Mouse (Mus musculus) R1 (cell line): ENCODE data around the gene Noc4l.

Source experiments
- DNase-seq: peaks from one replicate; pipeline ENCODE4 v3.0.0-alpha.2; 2018; ENCODE audit warnings: low read depth, low spot score

Noc4l gene

DNA sequence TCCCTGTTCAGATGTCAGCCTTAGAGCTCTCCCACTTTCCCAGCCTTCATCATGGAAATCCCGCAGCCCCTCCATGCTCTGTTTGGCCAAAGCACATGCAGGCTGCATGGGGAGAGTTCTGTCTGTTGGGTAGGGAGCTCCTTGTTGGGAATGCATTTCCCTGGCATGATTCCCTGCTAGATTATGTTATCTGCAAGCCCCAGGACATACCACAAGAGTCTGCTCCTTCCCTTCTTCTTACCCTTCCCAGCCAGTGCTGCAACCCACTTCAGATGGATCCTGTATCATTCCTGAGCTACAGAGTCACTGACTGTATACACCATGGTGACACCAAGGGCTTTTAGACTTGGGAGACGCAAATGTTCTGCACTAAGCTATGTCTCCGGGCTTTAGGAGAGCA lies 43.8 kb downstream of the Noc4l start:
- DNase-seq: no peak

DNA sequence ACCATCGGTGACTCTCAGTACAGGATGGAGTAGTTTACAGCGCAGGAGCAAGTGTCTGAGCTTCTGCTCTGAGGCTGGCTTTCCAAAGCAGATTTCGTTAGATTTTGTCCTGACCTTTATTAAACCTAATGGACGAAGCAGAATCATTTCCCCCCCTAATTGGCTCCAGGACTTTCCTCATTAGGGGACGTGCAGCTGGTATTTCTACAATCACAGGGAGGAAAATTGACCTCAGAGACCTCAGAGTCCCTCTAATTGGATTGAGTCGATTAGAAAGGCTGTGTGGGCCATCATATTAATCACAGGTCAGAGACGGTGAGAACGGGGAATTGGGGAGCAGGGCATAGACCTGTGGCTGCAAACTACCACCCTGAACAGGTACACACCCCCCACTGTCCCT lies 44.3 kb downstream of the Noc4l start:
- no peak for DNase-seq

DNA sequence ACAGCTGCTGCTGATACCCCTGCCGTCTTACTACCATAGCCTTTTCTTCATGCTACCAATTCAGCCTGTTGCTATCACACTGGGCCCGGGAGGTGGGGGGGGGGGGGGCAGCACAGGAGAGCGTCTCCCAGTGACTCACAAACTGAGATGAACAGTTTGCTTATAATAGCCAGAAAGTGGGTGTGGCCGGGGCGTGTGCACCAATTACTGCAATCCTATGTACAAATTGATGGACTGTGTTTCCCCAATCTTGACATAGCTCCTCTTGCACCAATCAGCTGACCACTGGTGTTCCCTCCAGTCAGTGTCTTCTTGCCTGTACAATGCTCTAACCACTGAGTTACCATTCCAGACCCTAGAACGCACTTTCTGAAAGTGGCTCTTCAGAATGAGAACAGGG lies 44.9 kb downstream of the Noc4l start:
- DNase-seq: no peak

DNA sequence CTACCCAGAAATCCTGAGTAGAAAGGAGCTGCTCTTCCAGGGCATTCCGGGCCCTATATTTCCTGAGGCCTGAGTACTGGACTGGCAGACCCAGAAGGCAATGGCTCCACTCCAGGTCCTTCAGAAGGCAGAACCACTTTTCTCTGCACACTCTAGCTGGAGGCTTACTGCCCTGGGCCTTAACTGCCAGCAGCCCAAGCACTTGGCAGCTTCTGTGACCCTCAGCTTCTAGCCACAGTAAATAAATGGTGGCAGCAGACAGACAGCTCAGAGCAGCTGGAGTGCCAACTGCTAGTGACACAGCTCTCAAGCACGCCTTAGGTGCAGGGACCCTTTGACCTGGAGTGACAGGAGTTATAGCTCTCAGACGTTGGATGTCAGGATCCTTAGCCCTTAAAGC lies 45.5 kb downstream of the Noc4l start:
- DNase-seq: no peak

DNA sequence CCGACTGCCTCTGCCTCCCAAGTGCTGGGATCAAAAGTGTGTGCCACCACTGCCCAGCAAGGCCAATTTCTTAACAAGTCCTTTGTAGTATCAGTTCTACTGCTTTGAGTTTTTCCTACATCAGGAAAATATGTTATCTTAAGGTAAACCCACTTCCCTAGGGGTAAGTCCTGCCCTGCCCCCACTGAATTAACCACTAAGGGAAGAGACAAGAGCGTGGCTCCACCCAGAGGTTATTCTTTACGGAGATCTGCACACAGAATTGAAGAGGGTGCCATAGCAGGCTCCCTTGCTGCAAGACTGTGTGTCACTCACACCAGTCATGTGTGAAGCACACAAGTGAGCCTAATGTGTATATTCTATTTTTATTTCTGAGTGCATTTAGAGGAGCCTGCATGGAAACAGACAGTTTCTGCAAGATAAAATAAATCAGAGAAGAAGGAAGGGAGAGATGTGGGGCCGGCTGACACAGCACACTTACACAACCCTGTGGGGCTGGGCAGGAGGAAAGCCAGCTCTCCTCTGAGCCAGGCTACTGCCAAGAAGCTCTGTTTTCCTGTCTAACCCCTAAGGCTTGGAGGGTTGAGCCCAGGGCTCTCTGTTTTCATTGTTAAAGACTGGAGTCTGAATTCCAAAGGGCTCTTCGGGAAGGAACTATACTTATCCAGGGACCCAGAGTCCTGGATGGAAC lies 47.5 kb downstream of the Noc4l start:
- no peak for DNase-seq

DNA sequence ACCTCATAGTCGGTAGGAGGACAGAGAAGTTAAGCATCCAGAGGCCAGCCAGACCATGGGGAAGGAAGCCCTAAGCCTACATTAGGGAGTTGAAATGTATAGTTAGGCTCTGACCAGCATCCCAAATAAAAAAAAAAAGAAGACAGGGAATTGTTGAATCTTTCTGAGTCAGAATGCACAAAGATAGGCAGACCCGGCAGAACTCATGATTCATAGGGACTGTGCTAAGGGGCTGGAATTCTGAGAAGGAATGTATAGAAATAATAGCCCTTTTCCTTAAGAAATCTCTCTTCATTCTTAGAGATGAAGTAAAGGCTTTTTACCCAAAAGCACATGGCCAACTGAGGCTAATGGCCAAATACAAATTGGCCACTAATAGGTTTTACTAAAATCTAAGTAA lies 48.9 kb downstream of the Noc4l start:
- DNase-seq: no peak

DNA sequence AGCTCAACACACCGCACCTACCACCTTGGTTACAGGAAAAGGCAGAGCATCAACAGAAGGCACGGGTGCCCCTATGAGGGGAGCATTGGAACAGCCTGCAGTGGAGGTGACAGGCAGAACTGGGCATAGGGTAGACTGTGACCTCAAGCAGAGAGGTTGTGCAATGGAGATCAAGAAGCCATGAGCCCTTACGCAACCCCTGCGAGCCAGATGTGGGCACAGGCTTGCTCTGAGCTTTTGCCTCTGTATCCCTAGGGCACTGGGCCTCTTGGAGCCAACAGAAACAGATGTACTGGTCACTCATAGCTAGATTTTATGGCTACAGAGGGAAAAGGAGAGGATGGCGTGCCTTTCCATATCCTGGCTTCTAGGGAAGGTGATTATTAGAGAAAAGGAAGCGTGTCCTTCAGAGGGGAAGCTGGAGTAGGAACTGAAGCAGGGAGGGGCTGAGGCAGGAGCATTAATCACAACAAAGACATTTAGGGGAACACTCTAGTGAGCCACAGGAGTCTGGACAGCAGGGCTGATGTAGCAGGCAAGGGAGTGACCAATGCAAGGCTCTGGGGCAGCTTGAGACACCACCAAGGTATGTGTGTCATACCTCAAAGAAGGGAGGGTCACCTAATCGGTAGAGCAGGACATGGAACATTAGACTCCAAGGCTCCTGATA lies 50.1 kb downstream of the Noc4l start:
- no peak for DNase-seq
